Mouse (Mus musculus) forebrain, embryonic 13.5 days (tissue): ENCODE results near the gene Amph. TPM values are rescaled to one million over a fixed set of nuclear protein-coding genes. Genes with fewer than 3 reads are reported as not detected.

Source experiments
- ATAC-seq: fragments of 200-750 bp; cut with Nextera tagmentation; 2 replicates; pipeline ENCODE4 v1.8.0; 2017
- H3K27ac ChIP-seq: fragments of 300-500 bp; sonication (generic); 2 replicates; pipeline ENCODE4 v1.5.1; 2015; ENCODE audit warnings: inconsistent platforms, mild to moderate bottlenecking, moderate library complexity
- H3K27me3 ChIP-seq: fragments of 300-500 bp; sonication (generic); 2 replicates; pipeline ENCODE4 v1.6.1; 2015; ENCODE audit warnings: mild to moderate bottlenecking, inconsistent platforms
- H3K36me3 ChIP-seq: fragments of 300-500 bp; sonication (generic); 2 replicates; pipeline ENCODE4 v1.6.1; 2015; ENCODE audit warnings: mild to moderate bottlenecking, inconsistent platforms; ENCODE audit not compliant: poor library complexity, severe bottlenecking
- H3K4me1 ChIP-seq: fragments of 300-500 bp; sonication (generic); 2 replicates; pipeline ENCODE4 v1.6.1; 2015; ENCODE audit warnings: inconsistent platforms
- H3K4me2 ChIP-seq: fragments of 300-500 bp; sonication (generic); 2 replicates; pipeline ENCODE4 v1.6.1; 2015; ENCODE audit warnings: inconsistent platforms, mild to moderate bottlenecking, moderate library complexity
- H3K4me3 ChIP-seq: fragments of 300-500 bp; sonication (generic); 2 replicates; pipeline ENCODE4 v1.5.1; 2015; ENCODE audit warnings: mild to moderate bottlenecking, inconsistent platforms
- H3K9ac ChIP-seq: fragments of 300-500 bp; sonication (generic); 2 replicates; pipeline ENCODE4 v1.6.1; 2015; ENCODE audit warnings: mild to moderate bottlenecking, inconsistent platforms
- H3K9me3 ChIP-seq: fragments of 300-500 bp; sonication (generic); replicated peaks from 2 replicates; pipeline ENCODE4 v1.6.1; 2016; ENCODE audit warnings: inconsistent platforms
- WGBS: fragments of 180-500 bp; shearing (Covaris S2); methylation state at CpG from one replicate; pipeline ENCODE4 v1.1.7; 2015; 5-methylcytosine and 5-hydroxymethylcytosine counted together
- polyA plus RNA-seq: library from polyadenylated mRNA; unstranded; fragments of >200 nt; fragmentation: Nextera tagmentation; extraction: Ambion mirVana; gene quantifications from 2 replicates; pipeline ENCODE4 v1.2.1, GENCODE M21; 2015

Gene Amph
- polyA plus RNA-seq, 1 experiment from 2014 or later, result 17.9 TPM

GRCm38 (mm10) chr13:19026923-19027322 lies 78.9 kb downstream of the Amph start:
- Histone ChIP-seq H3K36me3 (no peaks in the 10 kb centered on the region), H3K27ac (no peak overlapping the region), H3K4me2 (no peak overlapping the region), H3K4me3 (no peak overlapping the region), H3K4me1 (no peaks in the 10 kb centered on the region), H3K9me3 (no peaks in the 10 kb centered on the region), H3K27me3 (no peaks in the 10 kb centered on the region), H3K9ac (no peak overlapping the region)
- WGBS, result 89% methylated on average over 3 of the region's 3 CpGs
- ATAC-seq, result no peak

- 80% methylated on average over 6 of the region's 6 CpGs for WGBS
- H3K27ac ChIP-seq, result no peak overlapping the region
- H3K4me2 ChIP-seq, result no peak overlapping the region
- no peaks in the 10 kb centered on the region for H3K36me3 ChIP-seq
- H3K27me3 ChIP-seq, result no peaks in the 10 kb centered on the region
- no peak for ATAC-seq
- no peaks in the 10 kb centered on the region for H3K4me1 ChIP-seq
- H3K9ac ChIP-seq, result no peak overlapping the region
- H3K4me3 ChIP-seq, result no peak overlapping the region
- no peaks in the 10 kb centered on the region for H3K9me3 ChIP-seq
Measured at GRCm38 (mm10) chr13:19027766-19028350, 79.9 kb downstream of the Amph start.

GRCm38 (mm10) chr13:19031916-19032688 lies 84.1 kb downstream of the Amph start:
- H3K4me2 ChIP-seq, result no peak overlapping the region
- no peak overlapping the region for H3K9ac ChIP-seq
- no peak for ATAC-seq
- no peaks in the 10 kb centered on the region for H3K27me3 ChIP-seq
- no peaks in the 10 kb centered on the region for H3K4me1 ChIP-seq
- WGBS, result 70% methylated on average over 8 of the region's 8 CpGs
- H3K9me3 ChIP-seq, result no peaks in the 10 kb centered on the region
- H3K4me3 ChIP-seq, result no peak overlapping the region
- H3K27ac ChIP-seq, result no peak overlapping the region
- no peaks in the 10 kb centered on the region for H3K36me3 ChIP-seq

- H3K9me3 ChIP-seq, result no peaks in the 10 kb centered on the region
- no peak overlapping the region for H3K27ac ChIP-seq
- WGBS, result 98% methylated on average over 1 of the region's 1 CpGs
- no peaks in the 10 kb centered on the region for H3K27me3 ChIP-seq
- H3K36me3 ChIP-seq, result no peaks in the 10 kb centered on the region
- H3K4me1 ChIP-seq, result no peaks in the 10 kb centered on the region
- no peak overlapping the region for H3K4me3 ChIP-seq
- H3K9ac ChIP-seq, result no peak overlapping the region
- no peak overlapping the region for H3K4me2 ChIP-seq
- ATAC-seq, result no peak
Measured at GRCm38 (mm10) chr13:19052090-19052489, 104.1 kb downstream of the Amph start.

- H3K9ac ChIP-seq, result no peak overlapping the region
- H3K4me2 ChIP-seq, result no peak overlapping the region
- H3K4me3 ChIP-seq, result no peak overlapping the region
- H3K36me3 ChIP-seq, result no peaks in the 10 kb centered on the region
- no peak overlapping the region for H3K27ac ChIP-seq
- no peaks in the 10 kb centered on the region for H3K4me1 ChIP-seq
- no peaks in the 10 kb centered on the region for H3K9me3 ChIP-seq
- no peak for ATAC-seq
- WGBS, result 85% methylated on average over 2 of the region's 2 CpGs
- H3K27me3 ChIP-seq, result no peaks in the 10 kb centered on the region
Measured at GRCm38 (mm10) chr13:19054504-19054903, 106.5 kb downstream of the Amph start.

GRCm38 (mm10) chr13:19072261-19072660 lies 124.3 kb downstream of the Amph start:
- no peak overlapping the region for H3K4me2 ChIP-seq
- H3K27me3 ChIP-seq, result no peaks in the 10 kb centered on the region
- no peaks in the 10 kb centered on the region for H3K36me3 ChIP-seq
- no peak overlapping the region for H3K4me3 ChIP-seq
- H3K9ac ChIP-seq, result no peak overlapping the region
- ATAC-seq, result no peak
- H3K27ac ChIP-seq, result no peak overlapping the region
- H3K4me1 ChIP-seq, result no peaks in the 10 kb centered on the region
- H3K9me3 ChIP-seq, result no peaks in the 10 kb centered on the region

GRCm38 (mm10) chr13:19077427-19077826 lies 129.4 kb downstream of the Amph start:
- WGBS, result 86% methylated on average over 2 of the region's 2 CpGs

GRCm38 (mm10) chr13:19081932-19082331 lies 133.9 kb downstream of the Amph start:
- Histone ChIP-seq H3K9ac (no peak overlapping the region), H3K27me3 (no peaks in the 10 kb centered on the region), H3K4me1 (no peaks in the 10 kb centered on the region), H3K36me3 (no peaks in the 10 kb centered on the region), H3K9me3 (no peaks in the 10 kb centered on the region), H3K27ac (no peak overlapping the region), H3K4me3 (no peak overlapping the region), H3K4me2 (no peak overlapping the region)
- 89% methylated on average over 4 of the region's 4 CpGs for WGBS
- ATAC-seq, result no peak

More at GRCm38 (mm10) chr13:19077427-19077826, 129.4 kb downstream of the Amph start:
- Histone ChIP-seq H3K27ac (no peak overlapping the region), H3K36me3 (no peaks in the 10 kb centered on the region), H3K9me3 (no peaks in the 10 kb centered on the region), H3K4me3 (no peak overlapping the region), H3K27me3 (no peaks in the 10 kb centered on the region), H3K4me2 (no peak overlapping the region), H3K9ac (no peak overlapping the region), H3K4me1 (no peaks in the 10 kb centered on the region)
- ATAC-seq, result no peak

- H3K27ac ChIP-seq, result no peak overlapping the region
Measured at GRCm38 (mm10) chr13:19094571-19094970, 146.6 kb downstream of the Amph start.

GRCm38 (mm10) chr13:19097117-19097516 lies 149.1 kb downstream of the Amph start:
- Histone ChIP-seq H3K36me3 (no peaks in the 10 kb centered on the region), H3K9ac (no peak overlapping the region), H3K27me3 (no peaks in the 10 kb centered on the region), H3K27ac (no peak overlapping the region), H3K9me3 (no peaks in the 10 kb centered on the region), H3K4me3 (no peak overlapping the region), H3K4me2 (no peak overlapping the region), H3K4me1 (no peaks in the 10 kb centered on the region)
- no peak for ATAC-seq
- WGBS, result 83% methylated on average over 4 of the region's 4 CpGs

More at GRCm38 (mm10) chr13:19094571-19094970, 146.6 kb downstream of the Amph start:
- H3K4me2 ChIP-seq, result no peak overlapping the region
- H3K9me3 ChIP-seq, result no peaks in the 10 kb centered on the region
- no peak overlapping the region for H3K4me3 ChIP-seq
- no peaks in the 10 kb centered on the region for H3K27me3 ChIP-seq
- no peak overlapping the region for H3K9ac ChIP-seq
- no peak for ATAC-seq
- H3K4me1 ChIP-seq, result no peaks in the 10 kb centered on the region
- 92% methylated on average over 6 of the region's 6 CpGs for WGBS
- no peaks in the 10 kb centered on the region for H3K36me3 ChIP-seq

GRCm38 (mm10) chr13:19101889-19102402 lies 153.9 kb downstream of the Amph start:
- no peaks in the 10 kb centered on the region for H3K36me3 ChIP-seq
- H3K4me2 ChIP-seq, result no peak overlapping the region
- no peak overlapping the region for H3K9ac ChIP-seq
- WGBS, result 90% methylated on average over 10 of the region's 10 CpGs
- H3K9me3 ChIP-seq, result no peaks in the 10 kb centered on the region
- H3K4me1 ChIP-seq, result no peaks in the 10 kb centered on the region
- no peak overlapping the region for H3K4me3 ChIP-seq
- no peak overlapping the region for H3K27ac ChIP-seq
- no peak for ATAC-seq
- no peaks in the 10 kb centered on the region for H3K27me3 ChIP-seq

- Histone ChIP-seq H3K27ac (no peak overlapping the region), H3K27me3 (no peaks in the 10 kb centered on the region), H3K4me1 (no peaks in the 10 kb centered on the region), H3K4me2 (no peak overlapping the region), H3K9me3 (no peaks in the 10 kb centered on the region), H3K36me3 (no peaks in the 10 kb centered on the region), H3K4me3 (no peak overlapping the region), H3K9ac (no peak overlapping the region)
- WGBS, result 62% methylated on average over 5 of the region's 5 CpGs
- no peak for ATAC-seq
Measured at GRCm38 (mm10) chr13:19106418-19106817, 158.4 kb downstream of the Amph start.
